Comparison of ENCODE assay signal across 17 mouse cellular contexts in the genomic region with DNA sequence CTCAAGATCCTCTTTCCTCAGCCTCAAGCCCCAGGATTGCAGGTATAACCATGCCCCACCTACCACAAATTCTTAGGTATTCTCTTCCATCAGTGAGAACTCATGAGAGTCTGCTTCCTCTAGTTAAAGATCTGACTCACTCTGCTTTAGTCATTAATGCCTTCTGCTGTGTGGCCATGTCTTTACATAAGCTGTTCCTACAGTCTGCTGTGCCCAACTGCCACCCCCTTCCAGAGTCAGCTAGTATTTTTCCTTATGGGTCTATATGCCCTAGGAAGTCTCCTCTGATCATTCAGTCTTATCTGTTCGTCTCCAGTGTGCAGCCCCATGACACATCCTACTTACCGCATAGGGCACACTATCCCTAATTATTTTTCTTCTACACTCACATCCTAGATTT.
DNase-seq lines count a peak whose midpoint lies in the region.
"Had no signal": no experiment of that assay in that cellular context is flagged by ENCODE, and none has a peak within 500 bp of the region (broad histone marks: within the 10 kb centered on the region; RNA-seq: fewer than 3 reads in every experiment).

No protein-coding gene starts in this region.

- peak; percentile 26 for DNase-seq in layer of hippocampus, adult 11-12 months (ENCODE audit: low spot score)
- no peak for DNase-seq in layer of hippocampus, postnatal 36 days
- DNase-seq in layer of hippocampus, adult 9-11 months, result peak; percentile 53
- DNase-seq in layer of hippocampus, postnatal 25 days (ENCODE audit: extremely low spot score in 1 of 2, low spot score in 1 of 2), result no peak
- peak; percentile 34 to 47 for DNase-seq in right cerebral cortex, postnatal 36 days (ENCODE audit: low spot score in 2 of 2)
- DNase-seq in right cerebral cortex, postnatal 25 days, result no peak
- peak; percentile 64 for DNase-seq in telencephalon, adult 2 months (ENCODE audit: low read depth, low spot score)
- DNase-seq in ovary, postnatal 10 days (ENCODE audit: low spot score), result no peak
- DNase-seq: adrenal gland, adult 2 months; adrenal gland, postnatal 36 days; cerebellum, adult 11 months; cerebellum, adult 8-10 months; cerebellum, postnatal 14 days; embryo, embryonic 11 days; gastrocnemius, postnatal 36 days; heart, adult 18-20 months; heart, postnatal 10 days had no signal

Comparison
In these comparisons a context has a peak if more than half of its experiments do, and no peak if none do; other contexts are left out.
1. DNase-seq: peak in layer of hippocampus, adult 11-12 months (single experiment), layer of hippocampus, adult 9-11 months (single experiment), right cerebral cortex, postnatal 36 days (2 of 2) and telencephalon, adult 2 months (single experiment); none in layer of hippocampus, postnatal 36 days (0 of 2), layer of hippocampus, postnatal 25 days (0 of 2), right cerebral cortex, postnatal 25 days (single experiment) and ovary, postnatal 10 days (single experiment).